Mouse (Mus musculus): ENCODE data around the gene Chgb.

The Chgb gene

GRCm38 (mm10) chr2:132780978-132781377 is at the start of gene Chgb:
Gene Chgb, plus strand, starts transcription at chr2:132781278.
- no peak for DNase-seq

GRCm38 (mm10) chr2:132732940-132733339 is 48.1 kb upstream of the Chgb start:
- no peak for DNase-seq

GRCm38 (mm10) chr2:132733603-132734573 is 47.2 kb upstream of the Chgb start:
- no peak for DNase-seq

- DNase-seq = no peak
Observed at GRCm38 (mm10) chr2:132738816-132739432, 42.2 kb upstream of the Chgb start.

- peak; percentile 34 for DNase-seq
Observed at GRCm38 (mm10) chr2:132741862-132742347, 39.2 kb upstream of the Chgb start.

GRCm38 (mm10) chr2:132744866-132745265 is 36.2 kb upstream of the Chgb start:
- no peak for DNase-seq

GRCm38 (mm10) chr2:132746108-132746507 is 35.0 kb upstream of the Chgb start:
- no peak for DNase-seq

- DNase-seq = no peak
Observed at GRCm38 (mm10) chr2:132750726-132751125, 30.4 kb upstream of the Chgb start.

- no peak for DNase-seq
Observed at GRCm38 (mm10) chr2:132751141-132752066, 29.7 kb upstream of the Chgb start.

GRCm38 (mm10) chr2:132752398-132752797 is 28.7 kb upstream of the Chgb start:
- DNase-seq = no peak

GRCm38 (mm10) chr2:132753137-132753536 is 27.9 kb upstream of the Chgb start:
- no peak for DNase-seq

GRCm38 (mm10) chr2:132757911-132758310 is 23.2 kb upstream of the Chgb start:
- peak; percentile 50 for DNase-seq

- DNase-seq = no peak
Observed at GRCm38 (mm10) chr2:132770822-132771221, 10.3 kb upstream of the Chgb start.

GRCm38 (mm10) chr2:132781439-132782068 is 476 bp downstream of the Chgb start:
- DNase-seq = peak; percentile 96

GRCm38 (mm10) chr2:132784039-132784438 is 3.0 kb downstream of the Chgb start:
- no peak for DNase-seq

- no peak for DNase-seq
Observed at GRCm38 (mm10) chr2:132793441-132794203, 12.5 kb downstream of the Chgb start.

GRCm38 (mm10) chr2:132794204-132794586 is 13.1 kb downstream of the Chgb start:
- DNase-seq = no peak

- no peak for DNase-seq
Observed at GRCm38 (mm10) chr2:132802976-132803375, 21.9 kb downstream of the Chgb start.

GRCm38 (mm10) chr2:132815608-132816314 is 34.7 kb downstream of the Chgb start, which contains the start of the genes Trmt6 and Mcm8:
Gene Trmt6, minus strand, starts transcription at chr2:132816055.
Gene Mcm8, plus strand, starts transcription at chr2:132816141.
- DNase-seq = peak; percentile 99

- DNase-seq = no peak
Observed at GRCm38 (mm10) chr2:132841071-132841470, 60.0 kb downstream of the Chgb start.
